Mouse (Mus musculus) C2C12 (cell line): ENCODE measurements around the gene Dtx3. TPM values are rescaled to one million over a fixed set of nuclear protein-coding genes. Genes with fewer than 3 reads are reported as not detected.

ENCODE experiments used
- H3K27me3 ChIP-seq: one replicate; pipeline ENCODE4 v1.6.1; 2011; ENCODE audit not compliant: control insufficient read depth, insufficient read depth, insufficient read length
- H3K36me3 ChIP-seq: one replicate; pipeline ENCODE4 v1.6.1; 2011; ENCODE audit not compliant: control insufficient read depth, insufficient read depth
- H3K4me3 ChIP-seq: one replicate; pipeline ENCODE4 v1.5.1; 2011; ENCODE audit warnings: mild to moderate bottlenecking, control low read depth; ENCODE audit not compliant: poor library complexity, insufficient read depth, severe bottlenecking
- H3K79me2 ChIP-seq: one replicate; pipeline ENCODE4 v1.6.1; 2011; ENCODE audit not compliant: control insufficient read depth, insufficient read depth
- H3K79me3 ChIP-seq: one replicate; pipeline ENCODE4 v1.6.1; 2011; ENCODE audit warnings: low read depth, control low read depth
- H3ac ChIP-seq: one replicate; pipeline ENCODE3; 2011; ENCODE audit warnings: low read depth; ENCODE audit not compliant: control insufficient read depth, insufficient read length
- CEBPB ChIP-seq: IDR thresholded peaks from one replicate; pipeline ENCODE4 v1.6.1; 2011; ENCODE audit warnings: low read depth, mild to moderate bottlenecking, control low read depth, moderate library complexity
- CTCF ChIP-seq: IDR thresholded peaks from one replicate; pipeline ENCODE4 v1.5.1; 2011; ENCODE audit not compliant: control insufficient read depth, insufficient read depth, insufficient read length
- FOSL1 ChIP-seq: IDR thresholded peaks from one replicate; pipeline ENCODE4 v1.8.0; 2011; ENCODE audit warnings: mild to moderate bottlenecking, low read length; ENCODE audit not compliant: poor library complexity, insufficient read depth, severe bottlenecking
- MAX ChIP-seq: IDR thresholded peaks from one replicate; pipeline ENCODE4 v1.6.1; 2011; ENCODE audit warnings: mild to moderate bottlenecking, control low read depth
- MYOD1 ChIP-seq: IDR thresholded peaks from one replicate; pipeline ENCODE4 v1.6.1; 2011; ENCODE audit warnings: low read depth; ENCODE audit not compliant: control insufficient read depth, insufficient read length
- MYOG ChIP-seq: IDR thresholded peaks from one replicate; pipeline ENCODE4 v1.6.1; 2011; ENCODE audit not compliant: control insufficient read depth, insufficient read length; ENCODE audit errors: extremely low read depth
- USF1 ChIP-seq: IDR thresholded peaks from one replicate; pipeline ENCODE4 v1.6.1; 2011; ENCODE audit warnings: low read depth, mild to moderate bottlenecking, control low read depth, moderate library complexity
- polyA plus RNA-seq: library from polyadenylated mRNA; unstranded; fragments of >200 nt; fragmentation: generic; extraction: Trizol; gene quantifications from one replicate; pipeline ENCODE4 v1.2.1, GENCODE M21; 2012; ENCODE audit warnings: missing spikeins

Gene Dtx3
- polyA plus RNA-seq, 1 experiment: 24.4 TPM

GRCm38 (mm10) chr10:127185101-127185500, 10.4 kb downstream of the Dtx3 start:
- Histone ChIP-seq H3ac (no peak overlapping the region), H3K36me3 (no peaks in the 10 kb centered on the region), H3K79me3 (no peaks in the 10 kb centered on the region), H3K4me3 (no peak overlapping the region), H3K27me3 (no peaks in the 10 kb centered on the region), H3K79me2 (no peaks in the 10 kb centered on the region)
- TF ChIP-seq MYOD1 (no peak), FOSL1 (no peak), CTCF (no peak), USF1 (no peak), MAX (no peak), CEBPB (no peak), MYOG (no peak)

- Histone ChIP-seq H3K79me2 (no peaks in the 10 kb centered on the region), H3K4me3 (no peak overlapping the region), H3K27me3 (no peaks in the 10 kb centered on the region), H3ac (no peak overlapping the region), H3K79me3 (no peaks in the 10 kb centered on the region), H3K36me3 (no peaks in the 10 kb centered on the region)
- TF ChIP-seq CTCF (no peak), MAX (no peak), FOSL1 (no peak), CEBPB (no peak), USF1 (no peak), MYOG (no peak), MYOD1 (no peak)
Observed at GRCm38 (mm10) chr10:127183759-127184158, 11.8 kb downstream of the Dtx3 start.

- no peaks in the 10 kb centered on the region for H3K79me3 ChIP-seq
- TF ChIP-seq MYOG (no peak), CTCF (no peak), MAX (no peak), MYOD1 (no peak), CEBPB (no peak)
- no peak overlapping the region for H3K4me3 ChIP-seq
- no peaks in the 10 kb centered on the region for H3K79me2 ChIP-seq
- H3ac ChIP-seq: no peak overlapping the region
- H3K36me3 ChIP-seq: no peaks in the 10 kb centered on the region
- H3K27me3 ChIP-seq: no peaks in the 10 kb centered on the region
Observed at GRCm38 (mm10) chr10:127182624-127183023, 12.9 kb downstream of the Dtx3 start.

- H3ac ChIP-seq: no peak overlapping the region
- no peak overlapping the region for H3K4me3 ChIP-seq
- H3K79me2 ChIP-seq: no peaks in the 10 kb centered on the region
- no peaks in the 10 kb centered on the region for H3K27me3 ChIP-seq
- no peaks in the 10 kb centered on the region for H3K79me3 ChIP-seq
- no peaks in the 10 kb centered on the region for H3K36me3 ChIP-seq
- TF ChIP-seq CEBPB: no peak
- no peak for TF ChIP-seq MAX
- TF ChIP-seq USF1: no peak
- TF ChIP-seq CTCF: no peak
- no peak for TF ChIP-seq FOSL1
- no peak for TF ChIP-seq MYOD1
Observed at GRCm38 (mm10) chr10:127181566-127181965, 14.0 kb downstream of the Dtx3 start.

GRCm38 (mm10) chr10:127180695-127181047, 14.9 kb downstream of the Dtx3 start:
- H3K36me3 ChIP-seq: no peaks in the 10 kb centered on the region
- H3ac ChIP-seq: no peak overlapping the region
- H3K79me3 ChIP-seq: no peaks in the 10 kb centered on the region
- no peaks in the 10 kb centered on the region for H3K79me2 ChIP-seq
- TF ChIP-seq MYOG (no peak), MAX (no peak), FOSL1 (no peak), USF1 (no peak), CEBPB (no peak), CTCF (no peak), MYOD1 (no peak)
- no peaks in the 10 kb centered on the region for H3K27me3 ChIP-seq
- no peak overlapping the region for H3K4me3 ChIP-seq

GRCm38 (mm10) chr10:127179871-127180694, 15.4 kb downstream of the Dtx3 start, which contains the start of gene Slc26a10:
Gene Slc26a10, minus strand, starts transcription at chr10:127180645.
- TF ChIP-seq MYOD1 (no peak), MYOG (no peak), FOSL1 (no peak), CEBPB (no peak), MAX (no peak), CTCF (no peak), USF1 (no peak)
- Histone ChIP-seq H3K79me3 (no peaks in the 10 kb centered on the region), H3K4me3 (no peak within 1 kb of the TSS), H3K36me3 (no peaks in the 10 kb centered on the region), H3K27me3 (no peaks in the 10 kb centered on the region), H3ac (no peak within 1 kb of the TSS), H3K79me2 (no peaks in the 10 kb centered on the region)
